Comparison of ENCODE assay signal across 8 mouse cellular contexts in genomic region chr3:138642026-138642425, GRCm38 (mm10).
A peak's percentile ranks its signal among the peaks of the same experiment; 100 is the strongest.
DNase-seq lines count a peak whose midpoint lies in the region; ATAC-seq and TF ChIP-seq lines count a peak whose summit lies in the region.

No protein-coding gene starts in this region.

- no peaks in the 10 kb centered on the region for H3K36me3 ChIP-seq in intestine, embryonic 14.5 days (ENCODE audit: control insufficient read depth, insufficient read depth, low read length)
- no peaks in the 10 kb centered on the region for H3K36me3 ChIP-seq in intestine, embryonic 16.5 days (ENCODE audit: control insufficient read depth, insufficient read depth, low read length)
- H3K36me3 ChIP-seq in stomach, postnatal 0 days (ENCODE audit: control insufficient read depth, insufficient read depth, low read length) = no peaks in the 10 kb centered on the region

- DNase-seq in intestine, embryonic 14.5 days (ENCODE audit: low spot score) = peak; percentile 67
- peak; percentile 60 for DNase-seq in CD4-positive, CD25-positive, alpha-beta regulatory T cell, adult 2 months (ENCODE audit: low read depth, low spot score)
- DNase-seq in T-cell, adult 2 months (ENCODE audit: low spot score) = peak; percentile 8
- DNase-seq in induced T-regulatory cell, adult 2 months (ENCODE audit: low read depth) = peak; percentile 62
- DNase-seq in stomach, postnatal 0 days (ENCODE audit: low spot score) = peak; percentile 22
- DNase-seq in layer of hippocampus, adult 18-20 months (ENCODE audit: low spot score in 2 of 2) = no peak
- no peak for DNase-seq in left cerebral cortex, adult 8-10 months (ENCODE audit: low spot score in 2 of 2)

- no peak overlapping the region for H3K4me3 ChIP-seq in intestine, embryonic 14.5 days (ENCODE audit: low read depth, low read length)
- no peak overlapping the region for H3K4me3 ChIP-seq in intestine, embryonic 16.5 days (ENCODE audit: low read length)
- no peak overlapping the region for H3K4me3 ChIP-seq in stomach, postnatal 0 days (ENCODE audit: low read depth, low read length)

- no peak overlapping the region for H3K27ac ChIP-seq in intestine, embryonic 14.5 days (ENCODE audit: low read depth)
- no peak overlapping the region for H3K27ac ChIP-seq in intestine, embryonic 16.5 days (ENCODE audit: low read length)
- no peak overlapping the region for H3K27ac ChIP-seq in stomach, postnatal 0 days (replicated peaks)

- no peak for TF ChIP-seq EP300 in stomach, postnatal 0 days (optimal IDR thresholded peaks at IDR 0.05)

- no peaks in the 10 kb centered on the region for H3K27me3 ChIP-seq in intestine, embryonic 14.5 days (replicated peaks; ENCODE audit: control insufficient read depth, insufficient read depth, low read length)
- no peaks in the 10 kb centered on the region for H3K27me3 ChIP-seq in intestine, embryonic 16.5 days (replicated peaks; ENCODE audit: control insufficient read depth, insufficient read depth, low read length)
- H3K27me3 ChIP-seq in stomach, postnatal 0 days (ENCODE audit: control insufficient read depth, insufficient read depth, low read length) = no peaks in the 10 kb centered on the region

- no peak overlapping the region for H3K9ac ChIP-seq in intestine, embryonic 14.5 days (ENCODE audit: low read length)
- no peak overlapping the region for H3K9ac ChIP-seq in intestine, embryonic 16.5 days (ENCODE audit: low read depth, low read length)
- no peak overlapping the region for H3K9ac ChIP-seq in stomach, postnatal 0 days (ENCODE audit: low read length)

- 96% methylated on average over 1 of the region's 1 CpGs for WGBS in intestine, embryonic 14.5 days
- 86% methylated on average over 1 of the region's 1 CpGs for WGBS in intestine, embryonic 16.5 days
- 97% methylated on average over 1 of the region's 1 CpGs for WGBS in stomach, postnatal 0 days

- ATAC-seq in intestine, embryonic 14.5 days (replicated peaks; ENCODE audit: low FRiP score, low TSS enrichment, low read depth) = no peak
- ATAC-seq in intestine, embryonic 16.5 days = no peak
- ATAC-seq in stomach, postnatal 0 days (ENCODE audit: low FRiP score, low TSS enrichment) = no peak

- H3K9me3 ChIP-seq in intestine, embryonic 14.5 days (ENCODE audit: control insufficient read depth, low read length) = no peaks in the 10 kb centered on the region
- H3K9me3 ChIP-seq in intestine, embryonic 16.5 days (ENCODE audit: control insufficient read depth, low read length) = peaks cover 3% of the 10 kb centered on the region; the same call in 1 of the 2 replicates
- no peaks in the 10 kb centered on the region for H3K9me3 ChIP-seq in stomach, postnatal 0 days (ENCODE audit: control insufficient read depth, low read length)

- no peaks in the 10 kb centered on the region for H3K4me1 ChIP-seq in intestine, embryonic 14.5 days (replicated peaks; ENCODE audit: control insufficient read depth, insufficient read depth, low read length)
- H3K4me1 ChIP-seq in intestine, embryonic 16.5 days (ENCODE audit: control insufficient read depth, insufficient read depth, low read length) = peaks cover 8% of the 10 kb centered on the region
- H3K4me1 ChIP-seq in stomach, postnatal 0 days (replicated peaks; ENCODE audit: control insufficient read depth, insufficient read depth) = peaks cover 5% of the 10 kb centered on the region; the same call in 1 of the 2 replicates

- peak; percentile 73 for TF ChIP-seq CTCF in stomach, postnatal 0 days (IDR thresholded peaks at IDR 0.05; ENCODE audit: low read depth)

- no peak overlapping the region for H3K4me2 ChIP-seq in intestine, embryonic 14.5 days (ENCODE audit: low read length)
- H3K4me2 ChIP-seq in intestine, embryonic 16.5 days (ENCODE audit: low read depth, low read length) = no peak overlapping the region
- no peak overlapping the region for H3K4me2 ChIP-seq in stomach, postnatal 0 days (replicated peaks; ENCODE audit: low read depth)

Comparison
In these comparisons a context has a peak if more than half of its experiments do, and no peak if none do; other contexts are left out.
1. DNase-seq: peak in intestine, embryonic 14.5 days (single experiment), CD4-positive, CD25-positive, alpha-beta regulatory T cell, adult 2 months (single experiment), T-cell, adult 2 months (single experiment), induced T-regulatory cell, adult 2 months (single experiment) and stomach, postnatal 0 days (single experiment); none in layer of hippocampus, adult 18-20 months (0 of 2) and left cerebral cortex, adult 8-10 months (0 of 2).